Mouse (Mus musculus) forebrain, embryonic 14.5 days (tissue): ENCODE data around the gene Mrpl18. TPM values are rescaled to one million over a fixed set of nuclear protein-coding genes. Genes with fewer than 3 reads are reported as not detected.

Source experiments
- microRNA-seq: library from miRNA; unstranded; fragments of <30 nt; microRNA quantifications from one replicate; pipeline ENCODE4, GENCODE M21; 2016
- polyA plus RNA-seq: library from polyadenylated mRNA; unstranded; fragments of >200 nt; fragmentation: Nextera tagmentation; extraction: Ambion mirVana; gene quantifications from 2 replicates; pipeline ENCODE4 v1.2.1, GENCODE M21; 2014

The Mrpl18 gene
- polyA plus RNA-seq, 1 experiment from 2014 or later, result 113 TPM

Small RNA genes lying within 50 kb of the gene (microRNA-seq; reads per million reads assigned to microRNA genes)
- gene Gm24085, result not detected

Other genes with a start within 250 kb of the Mrpl18 start
- not detected in 2 replicates for gene Slc22a1, start 240.5 kb downstream of the Mrpl18 start, polyA plus RNA-seq
- 9.6 and 10.9 TPM in 2 replicates for gene Igf2r, start 146.7 kb downstream of the Mrpl18 start, polyA plus RNA-seq
- gene Mas1, start 48.2 kb downstream of the Mrpl18 start, polyA plus RNA-seq, result 0.43 TPM in 1 of 2 replicates, not detected in the other
- gene Mrgprh, start 40.3 kb downstream of the Mrpl18 start, polyA plus RNA-seq, result not detected in 2 replicates
- 1.5 and 2.2 TPM in 2 replicates for gene Pnldc1, start 6.1 kb downstream of the Mrpl18 start, polyA plus RNA-seq
- 462 and 494 TPM in 2 replicates for gene Tcp1, start 644 bp downstream of the Mrpl18 start, polyA plus RNA-seq
- 0.33 and 0.82 TPM in 2 replicates for gene Acat3, start 24.3 kb upstream of the Mrpl18 start, polyA plus RNA-seq
- gene Acat2, start 44.4 kb upstream of the Mrpl18 start, polyA plus RNA-seq, result 211 and 216 TPM in 2 replicates
- gene Wtap, start 77.8 kb upstream of the Mrpl18 start, polyA plus RNA-seq, result 161 and 166 TPM in 2 replicates
- gene Sod2, start 90.5 kb upstream of the Mrpl18 start, polyA plus RNA-seq, result 147 and 155 TPM in 2 replicates
- 0.19 TPM in 1 of 2 replicates, not detected in the other for gene Gpr31b, start 136.0 kb upstream of the Mrpl18 start, polyA plus RNA-seq
- 0.08 and 0.12 TPM in 2 replicates for gene Tcp10b, start 144.8 kb upstream of the Mrpl18 start, polyA plus RNA-seq
- not detected in 2 replicates for gene Unc93a, start 215.5 kb upstream of the Mrpl18 start, polyA plus RNA-seq